Mouse (Mus musculus): ENCODE measurements around the gene Zc3h8. TPM values are rescaled to one million over a fixed set of nuclear protein-coding genes. Genes with fewer than 3 reads are reported as not detected.

Zc3h8 gene
- polyA plus RNA-seq (2012), result 1.2 and 1.3 TPM in 2 replicates

GRCm38 (mm10) chr2:128943538-128944528, at the start of gene Zc3h8:
Gene Zc3h8 (minus strand): TSS chr2:128944077.

GRCm38 (mm10) chr2:128967661-128968441, 24.0 kb upstream of the Zc3h8 start, which contains the start of gene Gm10762:
Gene Gm10762 (minus strand): TSS chr2:128967725.

GRCm38 (mm10) chr2:128966641-128967580, 23.0 kb upstream of the Zc3h8 start, which contains the start of gene Zc3h6:
Gene Zc3h6 (plus strand): TSS chr2:128967402.

Other genes with a start within 250 kb of the Zc3h8 start
- 0.04 TPM in 1 of 2 replicates, not detected in the other for gene Mertk, start 245.1 kb downstream of the Zc3h8 start, polyA plus RNA-seq (2012)
- gene Tmem87b, start 126.0 kb downstream of the Zc3h8 start, polyA plus RNA-seq (2012), result 1.9 and 2.4 TPM in 2 replicates
- gene Fbln7, start 81.1 kb downstream of the Zc3h8 start, polyA plus RNA-seq (2012), result not detected in 2 replicates
- gene Zc3h6, start 23.3 kb upstream of the Zc3h8 start, polyA plus RNA-seq (2012), result 2.2 and 2.4 TPM in 2 replicates
- 9.9 and 10.4 TPM in 2 replicates for gene Gm10762, start 23.6 kb upstream of the Zc3h8 start, polyA plus RNA-seq (2012)
- gene Vinac1, start 104.1 kb upstream of the Zc3h8 start, polyA plus RNA-seq (2012), result not detected in 2 replicates
- gene Ttl, start 121.9 kb upstream of the Zc3h8 start, polyA plus RNA-seq (2012), result 1.8 and 2.5 TPM in 2 replicates
- gene Polr1b, start 156.9 kb upstream of the Zc3h8 start, polyA plus RNA-seq (2012), result 18.3 and 19.6 TPM in 2 replicates
- 15.5 and 18.2 TPM in 2 replicates for gene Chchd5, start 185.6 kb upstream of the Zc3h8 start, polyA plus RNA-seq (2012)